Mouse (Mus musculus): ENCODE measurements around the gene Ate1. TPM values are rescaled to one million over a fixed set of nuclear protein-coding genes. Genes with fewer than 3 reads are reported as not detected.

Gene Ate1
- total RNA-seq, 1 experiment = 25.7 TPM

DNA sequence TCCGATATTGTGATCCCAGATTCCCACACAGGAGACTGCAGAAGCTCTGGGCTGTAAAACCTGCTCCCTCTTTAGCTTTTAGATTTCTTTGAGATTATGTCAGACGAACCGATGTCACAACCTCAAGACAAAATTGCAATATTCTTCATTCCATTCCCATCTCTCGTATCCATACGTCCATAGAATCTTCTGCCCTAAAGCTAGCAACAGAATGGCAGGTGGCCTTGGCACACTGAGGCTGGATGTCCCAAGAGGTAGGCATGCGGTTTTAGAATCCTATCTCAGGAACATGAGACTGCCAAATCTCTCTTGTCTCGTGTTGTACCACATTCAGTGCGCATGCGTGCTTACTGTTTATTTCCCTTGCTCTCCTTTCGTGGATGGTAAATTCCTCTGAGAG lies 154.5 kb downstream of the Ate1 start:
- TF ChIP-seq ZC3H11A (IDR thresholded peaks at IDR 0.05; ENCODE audit: borderline replicate concordance, low read depth, low read length) = no peak
- no peak for TF ChIP-seq CHD2 (IDR thresholded peaks at IDR 0.05; ENCODE audit: low read depth, low read length)
- TF ChIP-seq ZNF384 (IDR thresholded peaks at IDR 0.05; ENCODE audit: low read depth, low read length) = no peak
- TF ChIP-seq HCFC1 (IDR thresholded peaks at IDR 0.05; ENCODE audit: borderline replicate concordance, insufficient read depth, low read length) = no peak
- TF ChIP-seq MAFK (IDR thresholded peaks at IDR 0.05; ENCODE audit: insufficient read depth, low read depth, low read length) = no peak
- Histone ChIP-seq H3K4me3 (ENCODE audit: insufficient read depth in 1 of 2, low read depth in 1 of 2, low read length in 2 of 2, poor library complexity in 1 of 2, severe bottlenecking in 1 of 2) (no peak overlapping the region), H3K4me1 (ENCODE audit: control insufficient read depth in 2 of 2, insufficient read depth in 2 of 2, low read length in 2 of 2, poor library complexity in 1 of 2) (no peaks in the 10 kb centered on the region), H3K9me3 (ENCODE audit: control insufficient read depth, insufficient read depth, low read depth, low read length) (no peaks in the 10 kb centered on the region), H3K9ac (ENCODE audit: insufficient read depth, low read depth, low read length, poor library complexity, severe bottlenecking) (no peak overlapping the region), H3K36me3 (ENCODE audit: control insufficient read depth, insufficient read depth, low read length, poor library complexity, severe bottlenecking) (no peaks in the 10 kb centered on the region), H3K27ac (ENCODE audit: insufficient read depth, low read depth, low read length, poor library complexity, severe bottlenecking) (no peak overlapping the region)
- no peak for DNase-seq (ENCODE audit: low read depth, low spot score)
- in situ Hi-C loops (cut with MboI; ENCODE audit: low sequenced_read_pairs in 2 of 2, unreplicated experiment in 2 of 2) = no loop called here

Other genes starting within 250 kb of the Ate1 start
- gene Nsmce4a, start 52.7 kb upstream of the Ate1 start, total RNA-seq (2012; rRNA removed) = 72.0 and 90.9 TPM in 2 replicates
- 23.2 and 29.1 TPM in 2 replicates for gene Tacc2, start 57.1 kb upstream of the Ate1 start, total RNA-seq (2012; rRNA removed)

Measured in ES-E14 (cell line).